Mouse (Mus musculus) embryonic fibroblast, embryonic 13.5 days (primary cell): ENCODE measurements at regions not wholly inside any gene's neighbourhood (a gene's known extent, or its start where the extent isn't known, plus 50 kb on each side); places are given as distances from the start of the nearest gene placed in this dataset.

Experiments used
- CTCF ChIP-seq: IDR thresholded peaks from 2 replicates; pipeline ENCODE4 v1.5.1; 2011; ENCODE audit warnings: mild to moderate bottlenecking, control low read depth, low read length, moderate library complexity, borderline replicate concordance; ENCODE audit not compliant: insufficient read depth
- POLR2A ChIP-seq: IDR thresholded peaks from 2 replicates; pipeline ENCODE4 v1.6.1; 2011; ENCODE audit warnings: low read depth, mild to moderate bottlenecking, control low read depth, low read length, moderate library complexity

- TF ChIP-seq CTCF: no peak
- no peak for TF ChIP-seq POLR2A
Observed at GRCm38 (mm10) chr15:36921384-36921783, 86.2 kb downstream of the Zfp706 start.
